Mouse (Mus musculus): ENCODE measurements around the gene Vwa3a.
"Not testable (repeated sequence)": the region's sequence is repeated elsewhere in the genome, so short reads cannot be mapped to it uniquely, and the experiment has no call there.

Vwa3a gene

DNA sequence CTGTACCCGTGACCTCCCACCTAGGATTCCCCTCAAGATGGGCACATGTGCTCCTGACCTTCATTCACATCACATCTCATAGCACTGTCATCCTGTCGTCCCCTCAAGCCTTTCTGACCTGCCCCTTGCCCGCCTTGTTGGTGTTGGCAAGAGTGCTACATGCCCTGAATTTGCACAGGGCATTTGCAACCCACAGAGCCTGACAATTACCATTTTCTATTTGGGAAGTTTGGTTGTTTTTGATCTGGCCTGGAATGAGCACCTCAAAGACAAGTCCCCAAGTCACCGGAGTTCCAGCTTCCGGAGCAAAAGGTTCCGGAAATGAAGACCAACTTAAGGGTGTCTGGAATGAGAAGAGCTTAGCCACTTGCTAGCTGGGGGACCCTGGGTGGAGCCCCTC is at the start of gene Vwa3a:
TSS of gene Vwa3a (plus strand) at position 301 of the 400 bp plus-strand sequence.
- no peak for DNase-seq

DNA sequence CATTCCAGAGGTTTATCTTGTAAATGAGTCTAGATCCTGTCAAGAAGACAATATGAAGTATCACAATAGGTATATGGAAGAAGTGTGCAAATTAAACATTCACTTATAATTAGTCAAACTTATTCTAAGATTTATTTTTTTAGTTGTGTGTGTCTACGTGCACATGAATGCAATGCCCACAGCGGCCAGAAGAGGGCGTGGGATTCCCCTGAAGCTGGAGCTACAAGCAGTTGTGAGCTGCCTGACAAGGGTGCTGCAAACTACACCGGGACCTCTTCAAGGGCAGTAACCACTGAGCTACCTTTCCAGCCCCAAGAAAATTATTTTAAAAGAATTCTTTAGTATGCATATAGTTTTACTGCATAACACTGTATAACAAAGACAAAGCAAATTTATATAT is 48.5 kb upstream of the Vwa3a start:
- DNase-seq, result no peak

DNA sequence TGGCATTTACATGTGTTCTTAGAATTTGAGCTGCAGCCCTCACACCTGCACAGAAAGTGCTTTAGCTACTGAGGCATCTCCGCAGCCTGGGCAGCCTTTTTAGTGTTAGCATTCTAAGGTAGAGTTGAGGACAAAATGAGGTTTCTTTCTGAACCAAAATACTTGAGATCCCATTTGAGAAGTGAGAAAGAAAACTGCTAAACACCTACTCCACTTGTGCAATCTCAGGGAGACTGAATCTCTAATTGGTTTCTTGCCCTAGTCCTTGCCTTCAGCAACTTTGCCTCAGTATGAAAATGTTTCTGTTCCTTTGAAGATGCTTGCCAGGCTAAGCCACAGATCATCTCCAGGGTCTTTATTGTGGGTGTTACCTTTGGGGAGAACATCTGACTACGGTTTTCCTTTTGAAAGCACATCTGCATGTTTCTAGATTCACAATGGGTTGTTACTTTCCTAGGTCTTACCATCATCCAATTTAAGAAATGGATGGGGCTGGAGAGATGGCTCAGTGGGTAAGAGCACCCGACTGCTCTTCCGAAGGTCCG is 45.2 kb upstream of the Vwa3a start:
- no peak for DNase-seq

DNA sequence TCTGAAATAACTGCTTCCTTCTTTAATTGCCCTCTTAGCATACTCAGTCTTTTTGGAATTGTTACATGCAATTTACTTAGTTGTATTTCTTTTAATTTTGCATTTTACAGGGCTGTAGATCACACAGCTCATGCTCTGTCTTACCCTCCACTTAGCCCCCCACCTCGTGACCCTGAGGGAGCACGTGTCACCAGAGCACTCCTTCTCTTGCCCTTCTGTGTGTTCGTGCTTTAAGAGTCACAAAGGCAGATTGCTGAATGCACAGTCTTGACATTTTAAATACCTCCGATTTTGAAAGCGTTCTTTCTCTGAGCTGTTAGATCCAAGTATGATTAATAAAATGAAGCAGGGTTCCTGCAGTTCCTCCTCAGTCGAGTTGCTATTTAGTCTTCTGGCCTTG is 43.9 kb upstream of the Vwa3a start:
- DNase-seq, result no peak

DNA sequence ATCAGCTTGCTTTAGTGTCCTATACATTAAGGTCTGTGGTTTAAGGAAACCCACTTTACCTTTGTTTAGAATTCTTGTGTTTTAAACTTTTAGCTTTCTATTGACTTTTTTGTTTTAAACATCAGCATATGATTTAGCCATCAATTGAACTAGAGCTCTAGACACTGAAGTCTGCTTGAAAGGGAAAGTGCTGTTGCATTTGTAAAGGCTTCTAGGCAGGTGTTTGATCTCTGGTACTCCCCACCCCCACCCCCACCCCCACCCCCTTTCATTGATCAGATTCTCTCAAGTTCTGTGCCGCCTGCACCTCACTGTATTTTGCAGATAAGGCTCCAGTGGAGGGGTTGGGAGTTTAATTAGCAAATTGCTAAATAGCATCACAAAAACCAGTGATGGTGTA is 43.5 kb upstream of the Vwa3a start:
- no peak for DNase-seq

DNA sequence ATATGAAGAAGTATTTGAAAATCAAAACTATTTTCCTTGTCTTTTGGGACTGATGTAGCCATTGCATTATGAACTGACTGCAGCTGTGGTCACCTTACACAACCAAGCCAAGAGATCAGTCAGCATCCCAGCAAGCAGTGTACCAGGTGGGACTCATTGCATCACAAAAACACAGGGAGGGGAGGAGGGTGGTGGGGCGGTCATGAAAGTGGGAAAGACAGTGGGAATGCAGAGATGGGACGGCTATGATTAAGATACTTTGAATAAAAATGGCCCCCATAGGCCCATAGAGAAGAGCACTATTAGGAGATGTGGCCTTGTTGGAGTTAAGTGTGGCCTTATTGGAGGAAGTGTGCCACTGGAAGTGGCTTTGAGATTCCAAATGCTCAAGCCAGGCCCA is 42.8 kb upstream of the Vwa3a start:
- DNase-seq, result no peak

DNA sequence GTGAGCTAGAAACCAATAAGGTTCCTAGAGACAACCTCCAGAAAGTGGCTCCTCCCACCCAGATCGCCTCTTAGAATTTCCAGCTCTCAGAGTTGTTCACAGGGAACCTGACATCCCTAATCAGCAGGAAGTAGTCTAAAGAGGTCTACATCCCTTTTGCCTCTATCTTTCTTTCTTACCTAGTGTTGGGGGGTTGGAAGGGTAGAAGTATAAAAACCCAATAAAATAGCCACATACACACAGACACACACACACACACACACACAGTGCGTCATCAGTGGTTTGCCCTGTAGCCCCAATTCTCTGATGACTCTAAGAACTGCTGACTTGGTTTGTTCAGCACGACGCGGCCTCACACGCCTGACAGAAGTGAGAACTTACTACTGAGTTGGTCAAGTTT is 39.5 kb upstream of the Vwa3a start:
- no peak for DNase-seq

DNA sequence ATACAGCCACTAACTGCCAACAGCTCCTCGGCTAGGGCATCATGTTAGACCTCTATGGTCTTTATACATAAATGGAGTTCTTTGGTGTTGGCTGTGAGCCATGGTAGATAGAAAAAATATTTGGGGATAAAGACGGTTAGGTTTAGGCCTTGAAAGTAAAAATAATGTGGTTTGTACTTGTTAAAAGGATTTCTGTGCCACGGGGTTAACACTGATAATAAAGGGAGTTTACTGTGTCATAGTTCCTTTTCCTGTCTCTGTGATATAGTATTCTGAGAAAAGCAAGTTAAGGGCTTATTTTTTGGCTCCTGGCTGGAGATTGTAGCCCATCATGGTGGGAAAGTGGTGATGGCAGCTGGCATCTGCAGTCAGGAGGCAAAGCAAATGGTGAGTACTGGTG is 35.2 kb upstream of the Vwa3a start:
- no peak for DNase-seq

DNA sequence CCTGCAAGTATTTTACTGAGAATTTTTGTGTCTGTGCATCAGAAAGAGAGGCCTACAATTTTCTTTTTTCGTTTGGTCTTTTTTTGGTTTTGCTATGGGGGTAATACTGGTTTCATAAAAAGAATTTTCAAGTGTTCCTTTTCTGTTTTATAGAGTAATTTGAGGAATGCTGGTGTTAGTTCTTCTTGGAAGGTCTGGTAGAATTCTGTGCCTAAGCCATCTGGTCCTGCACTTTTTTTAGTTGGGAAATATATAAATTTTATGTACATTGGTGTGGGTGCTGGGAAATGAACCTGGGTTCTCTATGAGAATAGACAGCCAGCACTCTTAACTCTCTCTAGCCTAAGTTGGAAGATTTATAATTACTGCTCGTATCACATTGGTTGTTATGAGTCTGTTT is 27.0 kb upstream of the Vwa3a start:
- DNase-seq, result no peak

DNA sequence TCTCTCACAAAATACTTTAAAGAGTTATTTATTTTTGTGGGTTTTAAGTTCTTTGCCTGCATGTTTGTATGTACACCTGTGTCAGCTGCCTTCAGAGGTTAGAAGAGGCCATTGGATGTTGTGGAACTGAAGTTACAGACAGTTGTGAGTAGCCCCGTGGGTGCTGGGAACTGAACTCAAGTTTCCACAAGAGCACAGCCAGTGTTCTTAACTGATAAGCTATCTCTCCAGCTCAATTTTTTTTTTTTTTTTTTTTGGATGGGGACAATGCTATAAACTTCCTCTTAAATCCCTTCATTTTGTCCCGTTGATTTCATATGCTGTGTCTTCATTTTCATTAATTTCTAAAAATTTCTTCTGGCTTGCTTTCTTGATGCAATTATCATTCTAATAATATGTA is 25.9 kb upstream of the Vwa3a start:
- DNase-seq, result no peak

DNA sequence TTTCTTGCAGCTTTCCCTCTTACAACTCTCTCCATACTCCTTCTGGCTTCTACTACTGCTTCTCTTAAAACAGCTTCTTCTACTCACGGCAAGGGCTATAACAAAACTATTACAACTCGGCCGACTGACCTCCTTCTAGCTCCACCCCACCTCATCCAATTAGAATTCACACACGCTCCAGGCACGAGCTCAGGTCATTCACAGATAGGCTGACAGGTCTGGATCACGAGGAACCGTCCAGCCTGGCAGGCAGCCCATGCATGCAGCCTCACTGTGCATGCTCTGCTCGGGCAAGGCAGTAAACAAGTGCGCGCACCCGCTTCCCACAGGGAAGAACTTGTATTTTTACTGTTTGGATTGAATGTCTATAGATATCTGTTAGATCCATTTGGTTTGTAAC is 25.2 kb upstream of the Vwa3a start:
- DNase-seq, result not testable (repeated sequence)

DNA sequence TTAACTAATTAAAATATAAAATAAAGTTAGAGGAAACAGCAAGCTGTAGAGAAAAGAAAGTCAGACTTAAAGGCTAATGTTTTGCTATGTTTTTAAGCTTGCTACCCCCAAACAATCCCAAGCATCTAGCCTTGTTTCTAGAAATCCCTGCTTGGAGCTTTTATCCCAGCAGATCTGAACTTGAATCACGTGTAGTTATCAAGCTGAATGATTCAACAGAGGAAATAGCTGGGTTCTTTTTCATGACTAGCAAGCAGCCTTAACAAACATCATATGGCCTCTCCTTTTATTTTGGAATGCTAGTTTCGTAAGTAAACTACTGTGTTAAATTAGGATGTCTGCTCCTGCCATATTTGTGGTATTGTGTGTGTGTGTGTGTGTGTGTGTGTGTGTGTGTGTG is 21.9 kb upstream of the Vwa3a start:
- no peak for DNase-seq

DNA sequence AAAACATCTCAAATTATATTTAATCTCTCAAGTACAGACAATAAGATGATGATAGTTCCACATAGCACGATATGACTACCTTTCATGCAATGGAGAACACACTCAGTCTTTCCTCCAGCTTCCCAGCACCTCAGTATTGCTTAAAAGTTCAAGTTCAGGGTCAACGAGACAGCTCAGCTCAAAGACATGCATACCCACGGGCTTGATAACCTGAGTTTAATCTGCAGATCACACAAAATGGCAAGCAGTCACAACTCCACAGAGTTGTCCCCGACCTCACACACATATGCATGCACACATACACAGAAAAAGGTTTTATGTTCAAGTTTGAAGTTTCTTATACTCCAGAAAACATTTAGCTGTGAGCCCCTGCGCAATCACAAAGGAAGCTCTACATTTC is 18.1 kb upstream of the Vwa3a start:
- no peak for DNase-seq

DNA sequence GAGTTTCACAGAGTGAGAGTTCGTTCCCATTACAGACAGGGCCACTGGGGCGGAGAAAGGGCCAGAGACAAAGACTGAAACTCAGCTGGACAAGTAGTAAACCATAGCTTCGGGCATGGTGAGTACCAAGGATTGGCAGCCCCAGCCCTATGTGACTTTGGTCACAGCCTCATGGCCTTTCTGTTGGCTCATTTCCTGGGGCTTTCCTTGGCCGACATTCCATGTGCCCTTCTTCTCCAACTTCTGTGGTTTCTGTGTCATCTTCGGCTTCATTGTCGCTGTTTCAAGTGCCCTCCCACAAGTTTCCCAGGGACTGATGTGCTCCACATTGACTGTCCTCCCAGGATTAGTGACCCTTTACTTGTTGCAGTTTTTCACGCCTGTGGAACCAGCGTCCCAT is 17.7 kb upstream of the Vwa3a start:
- DNase-seq, result no peak

DNA sequence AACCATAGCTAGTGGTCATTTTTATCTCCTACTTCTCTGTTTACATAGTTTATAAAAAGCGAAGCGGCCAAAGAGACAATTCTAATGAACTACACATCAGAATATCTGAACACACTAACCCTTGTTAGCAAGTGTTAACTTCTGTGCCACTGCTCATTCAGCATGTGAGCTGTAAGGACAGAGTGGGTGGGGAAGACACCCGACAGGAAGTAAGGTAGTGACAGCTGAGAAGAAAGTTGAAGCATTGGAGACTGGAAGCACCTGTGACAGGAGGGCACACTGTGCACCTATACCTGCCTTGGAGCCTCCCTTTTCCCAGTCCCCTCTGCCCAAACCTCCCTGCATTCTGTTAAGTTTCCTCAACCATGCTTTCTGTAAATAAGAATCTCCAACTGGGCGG is 17.1 kb upstream of the Vwa3a start:
- DNase-seq, result no peak

DNA sequence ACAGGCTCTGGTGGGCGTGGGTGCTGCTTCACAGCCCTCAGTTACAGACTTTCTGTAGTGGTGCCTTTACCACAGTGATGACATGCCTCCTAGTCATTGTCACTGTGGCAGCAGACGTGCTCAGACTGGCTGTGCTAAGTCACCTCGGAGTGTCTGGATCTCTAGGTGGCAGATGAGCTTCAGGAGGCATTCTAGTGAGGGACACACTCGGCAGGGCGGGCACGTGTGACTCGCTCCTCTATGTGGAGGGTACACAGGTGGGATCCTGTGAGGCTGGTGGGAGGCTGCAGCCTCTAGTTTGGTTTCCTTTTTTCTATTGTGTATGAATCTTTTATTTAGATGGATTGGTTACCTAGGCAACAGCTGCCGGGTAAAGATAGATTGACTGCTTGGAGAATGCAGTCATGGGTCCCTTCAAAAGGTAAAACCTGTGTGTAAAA is 16.3 kb upstream of the Vwa3a start:
- DNase-seq, result peak; percentile 18

DNA sequence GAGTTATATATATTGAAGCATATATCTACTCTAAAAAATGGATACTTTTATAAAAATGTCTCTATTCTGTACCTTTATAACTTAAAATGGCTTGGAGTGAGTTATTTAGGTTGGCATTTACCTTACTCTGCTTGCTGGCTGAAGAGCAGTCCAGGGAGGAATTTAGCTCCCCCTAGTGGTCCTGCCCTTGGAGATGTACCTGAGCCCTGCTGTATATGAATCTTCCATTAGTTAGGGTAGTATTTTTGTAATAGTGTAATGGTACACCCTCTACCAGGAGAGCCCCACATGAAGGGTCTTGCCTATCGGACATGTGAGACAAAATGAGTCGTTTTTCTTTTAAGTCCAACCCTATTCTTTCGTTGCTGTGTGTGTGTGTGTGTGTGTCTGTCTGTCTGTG is 11.5 kb upstream of the Vwa3a start:
- no peak for DNase-seq

DNA sequence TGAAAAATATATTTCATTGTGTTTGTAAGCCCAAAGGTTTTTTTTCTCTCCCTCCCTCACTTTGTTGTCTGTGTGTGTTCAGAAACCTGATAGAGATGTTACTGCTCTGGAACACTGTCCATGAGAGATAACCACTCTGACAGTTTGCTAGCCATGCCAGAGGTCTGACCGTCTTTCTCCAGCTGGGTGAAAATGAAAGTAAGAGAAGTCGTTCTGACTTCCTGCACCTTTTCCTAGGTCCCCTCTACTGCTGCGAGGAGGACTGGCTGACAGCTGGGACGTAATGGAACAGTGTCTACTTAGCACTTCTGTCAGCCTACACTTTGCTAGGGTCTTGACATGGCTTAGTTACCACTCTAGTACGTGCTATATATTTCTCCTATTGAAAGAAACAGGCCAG is 9.5 kb upstream of the Vwa3a start:
- DNase-seq, result no peak

DNA sequence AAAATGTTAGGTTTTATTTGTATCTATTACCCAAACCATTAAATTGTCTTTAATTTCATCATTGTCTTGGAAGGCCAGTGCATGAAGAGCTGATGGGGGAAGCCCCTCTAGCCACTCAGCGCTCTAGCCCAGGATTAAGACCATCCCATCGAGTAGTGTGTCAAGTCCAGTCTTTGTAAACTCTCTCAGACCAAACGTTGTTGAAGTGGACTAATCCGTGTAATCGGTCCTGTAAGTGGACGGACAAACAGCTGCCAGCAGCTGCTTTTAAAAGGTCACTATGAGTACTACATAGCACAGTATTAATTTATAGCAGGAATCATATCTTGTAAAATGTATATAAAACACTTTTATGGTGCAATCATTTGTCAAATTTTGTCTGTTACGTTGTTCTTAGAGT is 6.2 kb upstream of the Vwa3a start:
- no peak for DNase-seq

DNA sequence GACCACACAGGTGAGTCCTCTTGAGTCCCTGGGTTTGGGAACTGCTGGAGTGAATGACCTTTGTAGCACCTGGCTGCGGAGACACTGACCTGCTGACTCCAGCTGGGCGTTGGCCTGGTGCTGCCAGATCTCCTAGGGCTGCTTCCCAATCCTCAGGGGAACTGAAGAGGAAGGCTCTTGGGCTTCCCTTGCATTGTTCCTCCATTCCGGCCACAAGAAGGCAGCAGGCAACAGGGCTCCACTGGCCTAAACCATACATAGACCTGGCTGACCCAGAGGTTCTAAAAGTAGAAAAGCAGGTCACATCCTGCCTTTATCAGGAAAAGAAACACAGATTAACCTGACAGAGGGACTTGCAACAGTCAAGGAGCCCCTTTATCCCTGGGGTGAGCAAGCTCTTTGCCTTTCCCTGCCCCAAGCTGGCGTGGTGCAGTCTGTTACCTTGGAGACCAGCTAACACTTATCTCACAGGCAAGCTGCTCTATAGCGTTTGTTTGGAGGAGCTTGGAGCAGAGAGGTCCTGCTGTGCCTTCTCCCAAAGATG is 512 bp downstream of the Vwa3a start:
- DNase-seq, result peak; percentile 70

DNA sequence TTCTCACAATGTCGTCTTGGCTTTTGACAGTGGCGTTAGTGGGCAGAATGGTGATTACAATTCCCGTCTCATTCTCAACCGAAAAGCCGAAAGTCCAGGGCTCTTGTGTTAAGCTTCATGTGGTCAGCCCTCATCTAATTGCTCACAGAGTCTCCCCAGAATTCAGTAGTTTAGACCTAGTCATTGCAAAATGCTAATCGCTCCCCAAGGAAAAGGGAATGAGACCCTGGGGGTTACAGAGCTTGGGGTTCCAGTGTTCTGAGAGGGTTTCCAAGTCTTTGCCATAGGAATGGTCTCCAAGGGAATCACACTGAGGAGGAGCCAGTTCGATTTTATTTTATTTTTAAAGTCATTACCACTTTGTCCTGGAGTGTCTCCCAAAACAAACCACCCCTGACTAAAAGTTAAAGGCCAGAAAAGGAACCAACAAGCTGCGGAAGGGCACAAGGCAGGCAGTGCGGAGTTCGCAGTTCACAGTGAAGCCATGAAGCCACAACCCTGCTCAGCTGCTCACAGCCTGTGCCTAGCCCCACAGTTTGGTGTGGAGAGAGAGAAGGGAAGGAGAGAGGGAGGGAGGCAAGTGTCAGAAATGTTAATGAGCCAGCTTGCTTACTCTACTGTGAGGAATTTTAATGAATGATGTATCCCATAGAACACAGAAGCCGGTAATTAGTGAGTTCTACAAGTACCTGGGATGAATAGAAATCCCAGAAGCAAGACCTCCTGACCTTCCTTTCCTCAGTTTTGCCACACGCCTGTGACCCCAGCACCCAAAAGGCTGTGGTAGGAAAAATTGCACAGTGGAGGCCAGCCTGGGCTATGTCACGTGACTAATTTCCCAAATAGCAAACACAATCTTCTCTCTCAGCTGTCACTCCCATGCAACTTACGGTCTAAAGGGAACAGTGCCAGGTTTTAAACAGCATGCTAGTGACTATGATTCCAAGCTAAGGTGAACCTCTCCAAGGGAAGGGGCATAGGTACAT is 4.5 kb downstream of the Vwa3a start:
- no peak for DNase-seq

DNA sequence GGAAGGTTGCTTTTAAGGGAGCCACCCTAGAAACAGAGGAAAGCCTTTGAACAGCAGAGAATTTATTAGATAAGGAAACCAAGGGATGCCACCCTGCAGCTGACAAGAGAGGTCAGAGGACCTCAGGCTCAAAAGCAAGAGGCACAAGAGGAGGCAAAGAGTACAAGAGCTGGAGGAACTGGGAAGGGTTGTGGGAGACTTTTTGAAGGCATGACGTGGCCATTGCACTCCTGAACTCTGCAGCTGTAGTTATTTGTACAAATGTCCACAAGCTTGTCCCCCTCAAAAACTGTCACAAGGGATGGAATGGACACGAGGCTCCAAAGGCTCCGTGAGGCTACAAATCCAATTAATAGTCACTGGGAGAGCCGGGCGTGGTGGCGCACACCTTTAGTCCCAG is 5.5 kb downstream of the Vwa3a start:
- DNase-seq, result no peak

DNA sequence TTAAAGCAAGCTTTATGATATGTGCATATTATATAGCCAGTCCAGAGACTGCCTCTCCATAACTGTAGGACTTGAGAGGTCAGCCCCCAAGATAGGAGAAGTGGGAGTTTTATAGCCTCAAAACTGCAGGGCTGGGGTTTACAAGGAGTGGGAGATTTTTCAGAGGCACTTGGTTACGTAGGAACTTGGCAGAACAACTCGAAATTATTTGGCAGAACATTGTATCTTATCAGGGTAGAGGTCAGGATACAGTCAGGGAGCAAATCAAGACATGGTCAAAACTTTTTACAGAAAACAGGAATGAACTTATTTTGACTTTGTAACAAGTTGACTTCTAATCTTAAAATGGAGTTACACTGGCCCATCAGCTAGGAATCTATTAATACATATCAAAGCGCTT is 6.9 kb downstream of the Vwa3a start:
- DNase-seq, result no peak

DNA sequence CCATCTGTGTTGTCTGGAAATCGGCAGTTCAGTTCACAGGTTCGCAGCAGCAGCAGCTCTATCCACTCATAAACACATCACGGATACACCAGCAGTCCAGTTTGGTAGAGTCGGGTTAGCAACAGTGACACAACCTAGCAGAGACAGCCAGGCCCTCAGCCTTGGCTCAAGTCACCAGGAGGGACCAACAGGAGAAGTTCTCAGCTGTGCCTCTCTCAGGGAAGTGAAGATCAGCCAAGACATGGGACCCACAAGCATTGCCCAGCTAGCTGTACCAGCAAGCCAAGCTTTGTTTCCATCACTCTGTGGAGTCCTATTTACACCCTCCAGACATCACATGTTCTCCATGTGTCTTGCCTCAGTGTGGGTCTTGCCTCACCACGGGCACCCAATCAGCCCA is 7.7 kb downstream of the Vwa3a start:
- no peak for DNase-seq

All from layer of hippocampus, adult 9-11 months (tissue).